Mouse (Mus musculus): ENCODE measurements around the gene Amtn. TPM values are rescaled to one million over a fixed set of nuclear protein-coding genes. Genes with fewer than 3 reads are reported as not detected.
"Not testable (repeated sequence)": the region's sequence is repeated elsewhere in the genome, so short reads cannot be mapped to it uniquely, and the experiment has no call there.

Gene Amtn
- polyA plus RNA-seq, 2 experiments, result not detected

DNA sequence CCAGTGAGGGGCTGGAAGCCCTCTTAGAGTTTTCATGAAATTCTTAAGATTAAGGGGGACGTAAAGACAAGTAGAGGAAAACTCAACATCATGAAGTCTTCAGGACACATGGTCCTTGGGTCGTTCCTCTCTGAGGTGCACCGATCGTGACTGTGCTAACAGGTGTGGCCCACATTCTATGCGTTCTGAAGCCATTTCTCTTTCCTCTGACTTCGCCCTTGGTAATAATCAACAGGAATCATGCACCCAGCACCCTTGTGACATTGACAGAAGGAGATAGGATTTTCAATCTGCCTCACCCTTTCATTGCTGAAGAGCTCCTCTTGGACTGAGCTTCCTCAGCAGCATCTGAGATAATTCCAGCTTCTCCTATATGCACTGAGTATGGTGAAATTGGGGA, 3.3 kb upstream of the Amtn start:
- no peak for DNase-seq (ENCODE audit: low read depth in 3 of 3, low spot score in 3 of 3)
- H3K4me1 ChIP-seq (replicated peaks; ENCODE audit: control insufficient read depth in 2 of 2, insufficient read depth in 2 of 2, low read length in 1 of 2), result no peaks in the 10 kb centered on the region
- H3K36me3 ChIP-seq (replicated peaks; ENCODE audit: control insufficient read depth, insufficient read depth, low read depth), result no peaks in the 10 kb centered on the region
- TF ChIP-seq CTCF (IDR thresholded peaks at IDR 0.05; ENCODE audit: low read depth) (no peak), EP300 (IDR thresholded peaks at IDR 0.05; ENCODE audit: low read depth) (no peak)
- H3K4me2 ChIP-seq (ENCODE audit: low read depth), result no peak overlapping the region
- H3K9me3 ChIP-seq (ENCODE audit: control insufficient read depth, low read length), result no peaks in the 10 kb centered on the region
- H3K9ac ChIP-seq (replicated peaks), result no peak overlapping the region
- H3K4me3 ChIP-seq (ENCODE audit: insufficient read depth in 1 of 2, low read depth in 2 of 2, low read length in 2 of 2), result no peak overlapping the region
- no peaks in the 10 kb centered on the region for H3K27me3 ChIP-seq (ENCODE audit: control insufficient read depth, insufficient read depth, low read length)
- 58% methylated on average over 6 of the region's 6 CpGs for WGBS (ENCODE audit: insufficient replicate concordance)
- H3K27ac ChIP-seq, result no peak overlapping the region
- ATAC-seq (ENCODE audit: insufficient read depth), result no peak

- H3K36me3 ChIP-seq (replicated peaks; ENCODE audit: control insufficient read depth, insufficient read depth, low read depth); H3K27ac ChIP-seq; H3K4me2 ChIP-seq (ENCODE audit: low read depth); H3K4me3 ChIP-seq (ENCODE audit: insufficient read depth in 1 of 2, low read depth in 2 of 2, low read length in 2 of 2); DNase-seq (ENCODE audit: low read depth in 3 of 3, low spot score in 3 of 3); H3K27me3 ChIP-seq (ENCODE audit: control insufficient read depth, insufficient read depth, low read length); ATAC-seq (ENCODE audit: insufficient read depth); H3K9ac ChIP-seq (replicated peaks); H3K9me3 ChIP-seq (ENCODE audit: control insufficient read depth, low read length); H3K4me1 ChIP-seq (replicated peaks; ENCODE audit: control insufficient read depth in 2 of 2, insufficient read depth in 2 of 2, low read length in 1 of 2): not testable (repeated sequence)
- 62% methylated on average over 2 of the region's 2 CpGs for WGBS (ENCODE audit: insufficient replicate concordance)
Measured at GRCm38 (mm10) chr5:88391960-88392359, 16.1 kb downstream of the Amtn start.

- Histone ChIP-seq H3K9ac (replicated peaks) (no peak overlapping the region), H3K4me2 (ENCODE audit: low read depth) (no peak overlapping the region), H3K27me3 (ENCODE audit: control insufficient read depth, insufficient read depth, low read length) (no peaks in the 10 kb centered on the region), H3K9me3 (ENCODE audit: control insufficient read depth, low read length) (no peaks in the 10 kb centered on the region), H3K4me1 (replicated peaks; ENCODE audit: control insufficient read depth in 2 of 2, insufficient read depth in 2 of 2, low read length in 1 of 2) (no peaks in the 10 kb centered on the region), H3K27ac (no peak overlapping the region), H3K4me3 (ENCODE audit: insufficient read depth in 1 of 2, low read depth in 2 of 2, low read length in 2 of 2) (no peak overlapping the region), H3K36me3 (replicated peaks; ENCODE audit: control insufficient read depth, insufficient read depth, low read depth) (no peaks in the 10 kb centered on the region)
- no peak for ATAC-seq (ENCODE audit: insufficient read depth)
- 53% methylated on average over 5 of the region's 5 CpGs for WGBS (ENCODE audit: insufficient replicate concordance)
- DNase-seq (ENCODE audit: low read depth in 3 of 3, low spot score in 3 of 3), result no peak
- no peak for TF ChIP-seq CTCF (IDR thresholded peaks at IDR 0.05; ENCODE audit: low read depth)
- no peak for TF ChIP-seq EP300 (IDR thresholded peaks at IDR 0.05; ENCODE audit: low read depth)
Measured at GRCm38 (mm10) chr5:88398581-88398980, 22.7 kb downstream of the Amtn start.

- 3% methylated on average over 6 of the region's 6 CpGs for WGBS (ENCODE audit: insufficient replicate concordance)
- no peak overlapping the region for H3K4me2 ChIP-seq (ENCODE audit: low read depth)
- DNase-seq (ENCODE audit: low read depth in 3 of 3, low spot score in 3 of 3) (peak; percentile 2 to 11 (median 4)), ATAC-seq (ENCODE audit: insufficient read depth) (no peak)
- TF ChIP-seq EP300 (IDR thresholded peaks at IDR 0.05; ENCODE audit: low read depth), result no peak
- TF ChIP-seq CTCF (IDR thresholded peaks at IDR 0.05; ENCODE audit: low read depth), result peak; percentile 58
- no peaks in the 10 kb centered on the region for H3K27me3 ChIP-seq (ENCODE audit: control insufficient read depth, insufficient read depth, low read length)
- H3K9ac ChIP-seq (replicated peaks), result no peak overlapping the region
- H3K4me1 ChIP-seq (replicated peaks; ENCODE audit: control insufficient read depth in 2 of 2, insufficient read depth in 2 of 2, low read length in 1 of 2), result no peaks in the 10 kb centered on the region
- H3K36me3 ChIP-seq (replicated peaks; ENCODE audit: control insufficient read depth, insufficient read depth, low read depth), result no peaks in the 10 kb centered on the region
- H3K4me3 ChIP-seq (ENCODE audit: insufficient read depth in 1 of 2, low read depth in 2 of 2, low read length in 2 of 2), result no peak overlapping the region
- H3K9me3 ChIP-seq (ENCODE audit: control insufficient read depth, low read length), result no peaks in the 10 kb centered on the region
- H3K27ac ChIP-seq, result no peak overlapping the region
Measured at GRCm38 (mm10) chr5:88399849-88400248, 23.9 kb downstream of the Amtn start.

DNA sequence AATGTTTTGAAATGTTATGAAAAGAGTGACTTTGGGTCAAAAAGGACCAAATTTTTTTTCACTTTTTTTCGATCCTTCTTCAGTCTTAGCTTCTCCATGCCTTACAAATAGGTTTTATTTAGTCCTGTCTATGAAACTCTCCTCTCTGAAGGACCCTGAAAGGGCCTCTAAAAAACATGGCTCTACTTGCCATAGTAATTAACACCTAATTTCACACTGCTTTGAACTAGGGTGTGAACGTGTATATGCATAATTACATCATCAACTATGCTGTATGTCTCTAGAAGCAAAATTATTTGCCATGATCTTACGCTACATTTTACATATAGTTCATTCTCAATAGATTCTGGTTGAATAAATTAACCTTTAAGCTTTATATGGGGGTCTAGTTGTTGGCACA, 25.6 kb downstream of the Amtn start:
- Histone ChIP-seq H3K4me3 (ENCODE audit: insufficient read depth in 1 of 2, low read depth in 2 of 2, low read length in 2 of 2) (no peak overlapping the region), H3K4me1 (replicated peaks; ENCODE audit: control insufficient read depth in 2 of 2, insufficient read depth in 2 of 2, low read length in 1 of 2) (no peaks in the 10 kb centered on the region), H3K27ac (no peak overlapping the region), H3K36me3 (replicated peaks; ENCODE audit: control insufficient read depth, insufficient read depth, low read depth) (no peaks in the 10 kb centered on the region), H3K9ac (replicated peaks) (no peak overlapping the region), H3K9me3 (ENCODE audit: control insufficient read depth, low read length) (no peaks in the 10 kb centered on the region), H3K4me2 (ENCODE audit: low read depth) (no peak overlapping the region), H3K27me3 (ENCODE audit: control insufficient read depth, insufficient read depth, low read length) (no peaks in the 10 kb centered on the region)
- TF ChIP-seq EP300 (IDR thresholded peaks at IDR 0.05; ENCODE audit: low read depth), result no peak
- no peak for TF ChIP-seq CTCF (IDR thresholded peaks at IDR 0.05; ENCODE audit: low read depth)
- no peak for DNase-seq (ENCODE audit: low read depth in 3 of 3, low spot score in 3 of 3)
- no peak for ATAC-seq (ENCODE audit: insufficient read depth)
- WGBS (ENCODE audit: insufficient replicate concordance), result 50% methylated on average over 3 of the region's 3 CpGs
